Mouse (Mus musculus): ENCODE measurements around the gene Ccnjl.

Gene Ccnjl

GRCm38 (mm10) chr11:43528078-43528682, 404 bp upstream of the Ccnjl start:
- no peak for DNase-seq

- DNase-seq = no peak
Observed at GRCm38 (mm10) chr11:43530043-43530442, 1.5 kb downstream of the Ccnjl start.

DNA sequence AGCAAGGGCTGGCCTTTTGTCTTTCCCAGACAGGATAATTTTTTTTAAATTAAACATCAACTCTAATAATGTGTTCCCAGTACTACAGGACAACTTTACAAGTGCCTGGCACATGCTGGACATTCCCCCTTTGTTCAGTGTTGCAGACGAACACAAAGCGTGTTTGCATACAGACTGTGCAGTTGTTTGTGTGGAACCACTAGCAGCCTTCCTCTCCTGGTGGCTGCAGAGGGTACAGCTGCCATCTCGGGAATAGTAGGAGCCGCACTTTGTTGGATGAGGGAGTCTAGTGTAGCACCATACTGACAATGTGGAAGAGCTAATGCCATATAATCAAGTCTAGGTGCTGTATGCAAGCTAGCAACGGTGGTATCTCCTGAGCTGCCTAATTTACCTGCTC, 3.0 kb downstream of the Ccnjl start:
- no peak for DNase-seq

GRCm38 (mm10) chr11:43537074-43537473, 8.5 kb downstream of the Ccnjl start:
- no peak for DNase-seq

- no peak for DNase-seq
Observed at GRCm38 (mm10) chr11:43539863-43540262, 11.3 kb downstream of the Ccnjl start.

GRCm38 (mm10) chr11:43543711-43544466, 15.3 kb downstream of the Ccnjl start:
- no peak for DNase-seq

- no peak for DNase-seq
Observed at GRCm38 (mm10) chr11:43544819-43545218, 16.2 kb downstream of the Ccnjl start.

DNA sequence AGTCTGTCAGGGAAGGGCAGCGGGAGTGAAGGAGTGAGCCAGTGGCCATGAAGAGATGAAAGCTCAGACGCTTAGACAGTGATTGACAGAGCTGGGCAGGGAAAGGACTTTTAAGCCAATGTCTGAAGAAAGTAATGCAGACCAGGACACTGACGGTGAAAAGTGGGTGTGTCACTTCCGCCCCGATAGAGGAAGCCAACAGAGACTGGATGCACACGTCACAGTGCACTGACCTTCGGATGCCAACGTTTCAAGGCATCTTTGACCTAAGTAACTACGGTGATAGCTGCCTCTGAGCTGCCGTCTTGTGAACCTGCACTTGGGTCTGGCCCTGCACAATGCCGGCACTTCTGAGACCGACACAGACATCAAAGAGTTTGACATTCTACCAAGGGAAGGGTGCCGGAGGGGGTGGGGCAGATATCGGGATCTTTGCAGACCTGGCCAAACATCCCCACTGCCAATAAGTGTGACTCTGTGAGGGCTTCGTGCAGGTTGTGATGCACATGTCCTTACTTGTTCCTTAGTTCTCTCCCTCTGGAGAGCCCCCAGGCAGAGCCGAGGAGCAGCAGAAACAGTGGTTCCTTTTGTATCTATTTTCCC, 17.4 kb downstream of the Ccnjl start:
- DNase-seq = no peak

DNA sequence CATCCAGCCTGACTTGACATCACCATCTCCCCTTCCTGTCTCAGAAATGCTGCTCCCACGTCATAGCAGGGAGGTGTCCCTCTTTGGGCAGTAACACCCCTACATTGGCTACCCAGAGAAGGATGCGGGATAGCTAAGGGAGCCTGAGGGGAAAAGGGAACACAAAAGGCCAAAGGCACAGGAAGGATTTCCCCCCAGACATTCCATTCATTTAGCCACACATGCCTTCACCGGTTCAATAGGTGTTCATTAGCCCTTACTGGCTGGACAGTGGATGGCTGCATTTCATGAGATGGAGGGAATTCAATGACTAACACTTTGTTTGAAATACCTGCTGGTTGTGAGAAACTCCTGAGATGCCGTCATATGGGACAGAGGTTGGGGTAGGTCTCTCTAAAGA, 18.1 kb downstream of the Ccnjl start:
- DNase-seq = no peak

DNA sequence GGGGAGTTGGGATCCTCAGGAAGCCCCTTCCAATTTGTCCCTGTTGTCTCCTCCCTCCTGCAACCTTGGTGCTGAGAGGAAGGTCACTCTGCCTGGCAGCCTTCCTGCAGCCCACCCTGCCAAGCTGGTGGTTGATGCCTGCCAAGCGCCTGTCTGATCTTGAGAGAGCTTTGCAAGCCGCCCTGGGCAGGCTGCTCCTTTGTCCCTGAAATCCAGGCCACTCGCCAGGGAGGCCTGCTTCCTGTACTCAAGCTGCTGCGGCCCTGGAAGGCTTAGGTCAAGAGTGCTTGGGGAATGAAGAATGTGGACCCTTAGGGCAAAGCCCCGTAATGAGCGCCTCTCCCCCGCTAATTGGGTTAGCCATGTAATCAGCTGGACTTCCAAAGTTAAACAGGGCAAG, 19.6 kb downstream of the Ccnjl start:
- no peak for DNase-seq

- DNase-seq = no peak
Observed at GRCm38 (mm10) chr11:43548657-43549435, 20.3 kb downstream of the Ccnjl start.

- DNase-seq = peak; percentile 83 to 85
Observed at GRCm38 (mm10) chr11:43549701-43550100, 21.1 kb downstream of the Ccnjl start.

DNA sequence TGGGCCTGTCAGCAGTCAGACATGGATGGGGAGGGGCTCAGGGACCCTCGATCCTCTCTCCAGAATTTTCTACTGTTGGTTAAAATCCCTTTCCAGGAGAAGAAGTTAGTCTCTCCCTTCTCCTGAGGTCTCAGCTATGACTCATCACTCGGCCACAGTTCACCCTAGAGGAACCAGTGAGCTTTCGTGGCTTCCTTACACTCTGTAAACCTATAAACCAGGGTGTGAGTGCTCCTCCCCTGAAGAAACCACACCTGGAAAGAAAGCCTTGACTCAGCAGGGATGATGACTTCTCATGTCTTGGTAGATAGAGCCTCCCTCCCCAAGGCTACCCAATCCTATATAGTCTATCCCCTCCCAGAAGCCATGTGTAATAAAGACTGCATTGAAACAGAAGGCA, 23.2 kb downstream of the Ccnjl start:
- no peak for DNase-seq

GRCm38 (mm10) chr11:43552675-43553074, 24.1 kb downstream of the Ccnjl start:
- no peak for DNase-seq

DNA sequence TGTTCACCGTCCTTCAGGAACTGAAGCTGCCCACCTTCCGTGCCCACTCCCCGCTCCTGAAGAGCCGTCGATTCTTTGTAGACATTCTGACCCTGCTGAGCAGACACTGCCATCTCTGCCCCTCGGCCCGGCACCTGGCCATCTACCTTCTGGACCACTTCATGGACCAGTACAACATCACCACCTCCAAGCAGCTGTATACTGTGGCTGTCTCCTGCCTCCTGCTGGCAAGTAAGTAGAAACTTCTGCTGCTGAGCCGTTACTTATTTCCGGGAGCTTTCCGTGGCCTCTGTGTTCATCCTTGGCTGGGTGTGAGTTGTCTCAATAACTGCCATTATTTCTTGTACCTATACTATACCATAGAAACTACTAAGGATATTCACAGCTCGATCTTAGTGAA, 28.0 kb downstream of the Ccnjl start:
- DNase-seq = no peak

- no peak for DNase-seq
Observed at GRCm38 (mm10) chr11:43559515-43560292, 31.1 kb downstream of the Ccnjl start.

DNA sequence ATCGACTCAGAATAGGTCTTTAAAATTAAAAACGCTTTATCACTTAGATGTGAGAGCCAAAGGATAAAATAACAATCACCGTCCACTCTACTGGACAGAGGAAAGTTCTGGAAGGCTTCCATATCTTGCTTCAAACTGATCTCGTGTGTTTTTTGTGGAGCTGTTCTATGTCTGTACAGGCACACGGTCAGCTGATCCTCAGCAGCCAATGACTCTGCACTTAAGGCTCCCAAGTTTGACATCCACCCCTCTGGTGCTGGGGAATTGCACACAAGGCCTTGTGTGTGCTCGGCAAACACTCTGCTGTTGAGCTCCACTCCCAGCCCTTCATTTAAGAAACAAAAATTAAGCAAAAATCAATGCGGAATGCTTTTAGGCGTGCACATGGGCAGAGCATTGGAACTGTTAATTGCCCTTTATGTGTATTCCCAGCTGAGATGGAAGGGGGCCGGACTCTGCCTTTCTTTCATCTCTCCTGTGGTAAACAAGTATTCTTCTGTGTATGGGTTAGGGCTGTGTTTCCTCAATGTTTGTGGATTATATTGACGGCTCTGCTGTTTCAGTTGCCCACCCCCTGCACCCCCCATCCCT, 35.2 kb downstream of the Ccnjl start:
- no peak for DNase-seq

DNA sequence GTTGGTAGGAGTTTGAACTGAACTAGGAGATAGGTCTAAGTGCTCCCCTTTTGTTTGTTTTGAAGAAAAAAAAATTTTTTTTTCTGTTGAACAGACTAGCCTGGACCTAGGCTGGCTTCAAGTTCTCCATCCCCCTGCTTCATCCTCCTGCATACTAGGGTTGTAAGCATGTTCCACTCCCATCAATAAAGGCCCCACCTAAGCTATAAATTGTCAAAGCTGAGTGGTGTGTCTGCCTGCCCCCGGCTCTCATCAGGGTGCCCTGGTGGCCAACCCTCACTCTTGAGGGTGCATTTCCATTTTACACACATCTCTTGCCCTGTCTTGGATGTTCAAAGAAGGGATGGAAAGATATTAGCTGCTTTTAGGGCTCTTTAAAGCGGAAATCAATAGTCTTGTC, 36.8 kb downstream of the Ccnjl start:
- DNase-seq = no peak

DNA sequence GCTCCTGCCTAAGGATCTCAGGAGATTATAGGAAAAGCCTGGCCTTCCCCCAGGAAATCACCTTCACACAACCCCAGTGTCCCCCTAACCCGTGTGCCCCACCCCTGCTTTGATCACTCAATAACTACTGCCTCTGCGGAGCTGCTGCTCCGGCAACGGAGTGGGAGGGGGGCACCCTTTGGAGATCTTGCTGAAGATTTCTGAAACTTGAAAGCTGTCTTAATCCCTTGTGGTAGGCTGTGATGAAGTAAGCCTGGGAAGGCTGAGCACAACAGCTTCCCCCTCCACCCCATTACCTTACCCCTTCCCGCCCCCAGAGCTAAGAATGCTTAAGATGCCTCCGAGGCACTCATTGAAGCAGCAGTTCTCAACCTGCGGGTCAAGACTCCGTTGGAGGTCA, 37.3 kb downstream of the Ccnjl start:
- DNase-seq = no peak

DNA sequence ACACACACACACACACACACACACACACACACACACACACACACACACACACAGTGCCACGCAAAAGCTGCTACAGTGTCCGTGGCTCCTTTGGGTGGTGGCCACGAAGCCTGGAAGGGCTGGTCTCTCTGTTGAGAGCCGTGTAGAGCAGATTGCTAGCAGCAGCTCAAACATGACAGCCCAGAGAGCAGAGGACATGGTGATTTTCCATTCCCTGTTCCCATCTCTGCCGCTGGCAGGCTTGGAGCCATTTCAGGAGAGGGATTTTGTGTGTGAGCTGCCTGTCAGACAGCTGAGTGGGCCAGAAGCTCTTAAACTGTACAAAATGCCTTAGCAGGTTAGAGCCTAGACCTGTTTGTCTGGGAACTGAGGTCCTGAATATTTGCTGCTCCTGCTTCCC, 38.1 kb downstream of the Ccnjl start:
- no peak for DNase-seq

DNA sequence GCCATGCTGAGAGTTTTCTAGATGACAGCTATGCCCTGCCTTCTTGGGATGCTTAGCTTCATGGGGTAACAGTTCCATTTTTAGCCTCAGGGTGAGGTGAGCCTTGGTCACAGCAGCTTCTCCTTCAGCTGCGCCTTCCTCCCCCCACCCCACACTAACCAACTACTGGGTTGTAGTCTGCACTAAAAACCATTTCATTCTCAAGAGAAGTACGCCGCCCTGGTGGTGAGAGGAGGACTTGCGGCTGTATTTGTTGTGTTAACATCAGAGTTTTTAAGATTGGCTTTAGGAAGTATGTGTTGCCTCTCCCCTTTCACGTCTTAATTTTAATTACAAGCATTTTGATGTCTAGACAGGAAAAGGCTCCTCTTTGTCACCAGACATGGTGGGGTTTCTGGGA, 39.7 kb downstream of the Ccnjl start:
- DNase-seq = peak in 1 of 2 experiments; percentile 52

DNA sequence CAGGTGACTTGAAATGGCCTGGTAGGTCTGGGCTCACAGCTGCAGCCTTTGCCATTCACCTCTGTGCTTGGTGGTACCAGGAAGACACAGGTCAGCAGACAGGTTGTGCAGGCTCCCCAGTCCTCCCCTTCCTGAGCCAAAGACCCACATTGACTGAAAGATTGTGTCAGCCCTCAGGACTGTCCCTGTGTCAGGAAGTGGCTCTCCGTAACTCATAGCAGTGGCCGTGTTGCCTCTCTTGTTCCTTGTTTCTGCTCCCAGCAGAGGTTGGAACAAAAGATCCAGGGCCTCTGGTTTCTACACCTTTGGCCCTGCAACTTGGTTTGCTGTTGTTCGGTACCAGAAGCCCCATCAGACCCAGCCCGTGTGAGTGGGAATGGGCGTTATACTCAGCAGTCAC, 40.6 kb downstream of the Ccnjl start:
- DNase-seq = no peak
